Mouse (Mus musculus) CD8-positive naive resting alpha-beta T cell, adult 2 months (primary cell): ENCODE results near the gene B230104I21Rik.

Source experiments
- DNase-seq, 2 experiments: peaks; one replicate each; pipeline ENCODE4 v3.0.0; 2022; ENCODE audit warnings: low read depth in 2 of 2, low spot score in 2 of 2

B230104I21Rik gene

GRCm38 (mm10) chr4:154393196-154394122 lies 57.5 kb downstream of the B230104I21Rik start:
- no peak for DNase-seq

GRCm38 (mm10) chr4:154394123-154394722 lies 58.3 kb downstream of the B230104I21Rik start:
- no peak for DNase-seq

GRCm38 (mm10) chr4:154396652-154397301 lies 60.9 kb downstream of the B230104I21Rik start:
- DNase-seq: no peak
